Mouse (Mus musculus) granulocyte monocyte progenitor cell, adult 5-6 weeks (primary cell): ENCODE measurements around the gene Hck. TPM values are rescaled to one million over a fixed set of nuclear protein-coding genes. Genes with fewer than 3 reads are reported as not detected.

ENCODE experiments used
- ATAC-seq: replicated peaks from 2 replicates; pipeline ENCODE4 v1.8.0; 2016; ENCODE audit warnings: mild to moderate bottlenecking, moderate TSS enrichment, inconsistent platforms; ENCODE audit not compliant: poor library complexity, severe bottlenecking
- total RNA-seq, 2 experiments: library from RNA; stranded (forward) in 1 of 2; stranded (reverse) in 1 of 2; fragments of 200-712, 200-1000 nt in 1 of 2; fragments of >200 nt in 1 of 2; fragmentation: Nextera tagmentation in 1 of 2; gene quantifications; 2 replicates each; pipeline ENCODE4 v1.2.3; 2014 to 2017

The Hck gene
- total RNA-seq, 2 experiments from 2014 or later: 9.5 to 17.5 TPM

DNA sequence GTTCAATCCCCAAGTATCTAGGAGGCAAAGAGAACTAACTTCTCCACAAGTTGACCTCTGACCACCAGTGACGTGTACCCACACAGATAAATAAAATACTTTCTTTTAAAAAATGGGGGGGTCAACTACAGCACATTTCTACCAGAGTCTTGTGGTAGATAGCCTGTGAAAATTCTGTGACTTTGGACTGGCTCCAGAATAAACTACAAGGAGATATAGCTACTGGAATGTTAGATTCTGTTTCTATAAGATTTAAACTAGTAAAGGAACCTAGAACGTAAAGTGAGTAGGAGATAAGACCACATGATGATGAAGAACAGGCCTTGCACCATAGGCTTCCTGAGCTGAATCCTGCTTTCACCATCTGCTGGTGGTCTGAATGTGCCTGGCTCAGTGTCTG, 79.6 kb downstream of the Hck start:
- no peak for ATAC-seq

DNA sequence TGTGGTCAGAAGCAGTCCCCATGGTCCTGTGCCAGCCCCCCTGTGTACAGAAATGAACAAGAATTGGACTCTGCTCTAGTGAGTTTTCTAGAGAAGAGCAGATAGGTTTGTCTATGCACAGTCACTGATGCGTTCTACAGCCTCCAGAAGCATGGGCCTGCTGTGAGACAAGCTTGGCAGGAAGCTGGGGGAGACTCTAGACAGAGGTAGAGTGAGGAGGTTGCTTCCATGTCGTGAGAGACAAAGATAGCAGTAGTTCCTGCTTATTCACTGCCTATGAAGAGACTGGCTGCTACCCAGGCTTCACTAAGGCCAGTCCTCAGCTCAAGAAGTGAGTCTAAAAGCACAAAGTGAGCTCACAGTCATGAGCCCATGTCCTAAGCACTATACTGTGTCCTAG, 83.0 kb downstream of the Hck start:
- ATAC-seq: no peak

DNA sequence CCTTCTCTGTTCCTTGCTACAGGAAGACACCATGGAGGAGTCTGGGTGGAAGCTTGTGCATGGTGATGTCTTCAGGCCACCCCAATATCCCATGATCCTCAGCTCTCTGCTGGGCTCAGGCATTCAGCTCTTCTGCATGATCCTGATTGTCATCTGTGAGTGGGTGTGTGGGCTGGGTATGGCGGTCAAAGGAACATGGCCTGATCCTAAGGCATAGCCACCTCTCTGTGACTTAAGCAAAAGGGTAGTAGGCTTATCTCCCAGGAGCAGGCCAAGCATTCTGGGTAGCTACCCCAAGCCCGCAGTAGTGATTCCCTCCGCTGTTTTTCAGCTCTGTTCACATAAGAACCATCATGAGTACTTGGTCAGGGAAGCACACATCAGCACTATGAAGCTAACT, 86.0 kb downstream of the Hck start:
- no peak for ATAC-seq

DNA sequence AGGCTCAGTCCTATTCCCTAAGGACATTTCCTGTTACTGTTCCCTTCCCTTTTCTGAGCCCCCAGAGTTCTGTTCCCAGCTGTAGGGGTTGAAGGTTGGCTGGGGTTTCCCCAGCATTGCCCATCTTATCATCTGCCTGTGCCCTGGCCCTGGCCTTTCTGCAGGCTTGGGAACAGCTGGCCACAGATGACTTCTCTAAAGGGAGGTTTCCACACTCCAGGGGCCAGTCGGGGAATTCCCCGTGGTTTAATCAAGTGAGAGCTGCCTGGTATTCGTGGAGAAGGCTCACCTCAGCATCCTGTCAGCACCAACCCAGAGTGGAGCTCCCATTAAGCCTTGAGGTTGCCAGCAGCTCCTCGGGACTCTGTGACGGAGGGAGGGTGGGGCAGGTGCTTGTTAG, 90.2 kb downstream of the Hck start:
- peak; percentile 76 for ATAC-seq

DNA sequence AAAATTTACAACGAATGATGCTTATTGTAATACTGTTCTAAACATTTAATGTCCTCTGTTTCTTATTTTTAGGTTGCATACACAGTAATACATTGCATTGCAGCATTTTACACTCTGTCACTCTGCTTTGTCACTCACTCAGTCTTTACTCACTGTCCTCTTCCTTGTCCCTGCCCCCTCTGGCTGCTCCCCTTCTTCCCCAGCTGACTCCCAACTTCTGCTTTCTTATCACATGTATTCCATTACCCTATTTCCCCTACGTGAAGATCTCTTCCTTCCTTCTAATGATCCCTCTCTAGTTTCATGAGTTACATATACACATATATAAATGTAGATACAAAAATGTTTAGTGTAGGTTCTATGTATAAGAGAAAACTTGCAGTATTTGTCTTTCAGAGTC, 90.8 kb downstream of the Hck start:
- ATAC-seq: peak; percentile 91

Other genes starting within 250 kb of the Hck start
- not detected in 2 replicates for gene Mylk2, start 197.1 kb upstream of the Hck start, total RNA-seq (2014; fragmentation: Nextera tagmentation)
- not detected in 2 replicates for gene Mylk2, start 197.1 kb upstream of the Hck start, total RNA-seq (2017)
- not detected in 2 replicates for gene Foxs1, start 175.3 kb upstream of the Hck start, total RNA-seq (2014; fragmentation: Nextera tagmentation)
- not detected in 2 replicates for gene Foxs1, start 175.3 kb upstream of the Hck start, total RNA-seq (2017)
- not detected in 2 replicates for gene Dusp15, start 156.8 kb upstream of the Hck start, total RNA-seq (2014; fragmentation: Nextera tagmentation)
- not detected in 2 replicates for gene Dusp15, start 156.8 kb upstream of the Hck start, total RNA-seq (2017)
- gene Ttll9, start 146.0 kb upstream of the Hck start, total RNA-seq (2014; fragmentation: Nextera tagmentation): 2.4 and 13.4 TPM in 2 replicates
- gene Ttll9, start 146.0 kb upstream of the Hck start, total RNA-seq (2017): 1.7 and 2.5 TPM in 2 replicates
- gene Pdrg1, start 93.0 kb upstream of the Hck start, total RNA-seq (2014; fragmentation: Nextera tagmentation): 62.9 and 67.0 TPM in 2 replicates
- gene Pdrg1, start 93.0 kb upstream of the Hck start, total RNA-seq (2017): 98.2 and 108 TPM in 2 replicates
- not detected in 2 replicates for gene Xkr7, start 76.6 kb upstream of the Hck start, total RNA-seq (2014; fragmentation: Nextera tagmentation)
- not detected in 2 replicates for gene Xkr7, start 76.6 kb upstream of the Hck start, total RNA-seq (2017)
- 7.7 and 11.6 TPM in 2 replicates for gene Ccm2l, start 42.5 kb upstream of the Hck start, total RNA-seq (2014; fragmentation: Nextera tagmentation)
- gene Ccm2l, start 42.5 kb upstream of the Hck start, total RNA-seq (2017): 0.21 and 3.3 TPM in 2 replicates
- 54.2 and 60.7 TPM in 2 replicates for gene Tm9sf4, start 52.8 kb downstream of the Hck start, total RNA-seq (2014; fragmentation: Nextera tagmentation)
- gene Tm9sf4, start 52.8 kb downstream of the Hck start, total RNA-seq (2017): 61.3 and 91.4 TPM in 2 replicates
- 12.1 and 16.7 TPM in 2 replicates for gene Tspyl3, start 117.0 kb downstream of the Hck start, total RNA-seq (2014; fragmentation: Nextera tagmentation)
- 6.1 and 6.2 TPM in 2 replicates for gene Tspyl3, start 117.0 kb downstream of the Hck start, total RNA-seq (2017)
- 45.0 and 46.6 TPM in 2 replicates for gene Plagl2, start 133.0 kb downstream of the Hck start, total RNA-seq (2014; fragmentation: Nextera tagmentation)
- gene Plagl2, start 133.0 kb downstream of the Hck start, total RNA-seq (2017): 5.4 and 7.2 TPM in 2 replicates
- 17.6 and 20.3 TPM in 2 replicates for gene Pofut1, start 133.1 kb downstream of the Hck start, total RNA-seq (2014; fragmentation: Nextera tagmentation)
- 16.0 and 19.1 TPM in 2 replicates for gene Pofut1, start 133.1 kb downstream of the Hck start, total RNA-seq (2017)
- gene Kif3b, start 182.9 kb downstream of the Hck start, total RNA-seq (2014; fragmentation: Nextera tagmentation): 6.9 and 7.7 TPM in 2 replicates
- gene Kif3b, start 182.9 kb downstream of the Hck start, total RNA-seq (2017): 9.1 and 11.3 TPM in 2 replicates
- gene Asxl1, start 237.4 kb downstream of the Hck start, total RNA-seq (2014; fragmentation: Nextera tagmentation): 28.1 and 48.1 TPM in 2 replicates
- 19.9 and 21.2 TPM in 2 replicates for gene Asxl1, start 237.4 kb downstream of the Hck start, total RNA-seq (2017)